Comparison of ENCODE assay signal across 8 mouse cellular contexts in genomic region chr17:26070136-26070535, GRCm38 (mm10). TPM values are rescaled to one million over a fixed set of nuclear protein-coding genes. Genes with fewer than 3 reads are reported as not detected.
DNase-seq lines count a peak whose midpoint lies in the region; ATAC-seq and TF ChIP-seq lines count a peak whose summit lies in the region.

No protein-coding gene starts in this region.

- H3K9me3 ChIP-seq in heart, embryonic 12.5 days (replicated peaks): no peaks in the 10 kb centered on the region
- H3K9me3 ChIP-seq in MEL (replicated peaks; ENCODE audit: insufficient read depth, low read length): no peaks in the 10 kb centered on the region
- H3K9me3 ChIP-seq in hindbrain, embryonic 11.5 days (ENCODE audit: control insufficient read depth, low read length): no peaks in the 10 kb centered on the region
- no peaks in the 10 kb centered on the region for H3K9me3 ChIP-seq in midbrain, embryonic 11.5 days (ENCODE audit: control insufficient read depth, low read length)

- TF ChIP-seq EP300 in MEL (IDR thresholded peaks at IDR 0.05; ENCODE audit: low read depth in 1 of 2, low read length in 2 of 2): 0 out of 4 replicates have a peak, but pooled peaks of 1 of the 2 experiments have one; percentile 2

- peak overlapping the region; percentile 69 for H3K4me3 ChIP-seq in heart, embryonic 12.5 days
- peak overlapping the region; percentile 66 to 68 for H3K4me3 ChIP-seq in MEL (ENCODE audit: control insufficient read depth in 1 of 2, insufficient read depth in 1 of 2, low read depth in 2 of 2, low read length in 2 of 2)
- H3K4me3 ChIP-seq in hindbrain, embryonic 11.5 days (ENCODE audit: low read depth, low read length): no peak overlapping the region
- peak overlapping the region; percentile 63; the same call in 1 of the 2 replicates for H3K4me3 ChIP-seq in midbrain, embryonic 11.5 days (ENCODE audit: low read depth, low read length)

- 0 out of 2 replicates have a peak overlapping the region, but pooled peaks have one; percentile 79 for H3K9ac ChIP-seq in heart, embryonic 12.5 days
- H3K9ac ChIP-seq in MEL (ENCODE audit: control insufficient read depth, low read depth, low read length, poor library complexity, severe bottlenecking): peak overlapping the region; percentile 59
- no peak overlapping the region for H3K9ac ChIP-seq in hindbrain, embryonic 11.5 days (ENCODE audit: low read depth, low read length)
- no peak overlapping the region; the same call in 1 of the 2 replicates for H3K9ac ChIP-seq in midbrain, embryonic 11.5 days (ENCODE audit: low read length)

- DNase-seq in heart, adult 8-10 months (ENCODE audit: low spot score): no peak
- no peak for DNase-seq in MEL (ENCODE audit: low read depth, low spot score)
- DNase-seq in hindbrain, embryonic 11.5 days (ENCODE audit: low spot score): no peak
- DNase-seq in midbrain, embryonic 11.5 days (ENCODE audit: low spot score, missing footprints): no peak
- no peak for DNase-seq in ovary, postnatal 14 days (ENCODE audit: low spot score)
- no peak for DNase-seq in layer of hippocampus, adult 8-10 months (ENCODE audit: low spot score in 2 of 2)
- no peak for DNase-seq in cerebellum, postnatal 25 days

- WGBS in heart, embryonic 12.5 days: 29% methylated on average over 6 of the region's 6 CpGs
- 52% methylated on average over 6 of the region's 6 CpGs for WGBS in hindbrain, embryonic 11.5 days
- 40% methylated on average over 6 of the region's 6 CpGs for WGBS in midbrain, embryonic 11.5 days

- no peak for TF ChIP-seq RAD21 in MEL (IDR thresholded peaks at IDR 0.05; ENCODE audit: low read depth, low read length)

- no peak for TF ChIP-seq CTCF in MEL (IDR thresholded peaks at IDR 0.05 in 2 of 3, conservative IDR thresholded peaks at IDR 0.05 in 1 of 3; ENCODE audit: control insufficient read depth in 1 of 3, insufficient read depth in 1 of 3, low read depth in 2 of 3, low read length in 3 of 3, poor library complexity in 1 of 3, severe bottlenecking in 1 of 3)

- peaks cover 37% of the 10 kb centered on the region for H3K4me1 ChIP-seq in heart, embryonic 12.5 days (replicated peaks)
- H3K4me1 ChIP-seq in MEL (ENCODE audit: control insufficient read depth in 1 of 2, insufficient read depth in 2 of 2, low read length in 2 of 2): peaks cover 6 to 35% of the 10 kb centered on the region in 2 experiments
- peaks cover 6% of the 10 kb centered on the region; the same call in 1 of the 2 replicates for H3K4me1 ChIP-seq in hindbrain, embryonic 11.5 days (replicated peaks; ENCODE audit: control insufficient read depth, insufficient read depth, low read length)
- H3K4me1 ChIP-seq in midbrain, embryonic 11.5 days (ENCODE audit: control insufficient read depth, insufficient read depth, low read length): peaks cover 32% of the 10 kb centered on the region

- no peak overlapping the region for H3K27ac ChIP-seq in heart, embryonic 12.5 days (ENCODE audit: poor library complexity, severe bottlenecking)
- H3K27ac ChIP-seq in MEL (ENCODE audit: control insufficient read depth, low read depth, low read length): peak overlapping the region; percentile 20
- no peak overlapping the region for H3K27ac ChIP-seq in hindbrain, embryonic 11.5 days (ENCODE audit: low read depth, low read length)
- no peak overlapping the region for H3K27ac ChIP-seq in midbrain, embryonic 11.5 days (ENCODE audit: low read depth, low read length)

- no peak for ATAC-seq in heart, embryonic 12.5 days (ENCODE audit: insufficient number of reproducible peaks, low FRiP score)
- no peak for ATAC-seq in hindbrain, embryonic 11.5 days (ENCODE audit: low FRiP score)
- no peak for ATAC-seq in midbrain, embryonic 11.5 days (ENCODE audit: low FRiP score)

- TF ChIP-seq POLR2A in MEL (IDR thresholded peaks at IDR 0.05; ENCODE audit: control insufficient read depth in 1 of 2, insufficient read depth in 1 of 2, low read depth in 1 of 2, low read length in 2 of 2, poor library complexity in 1 of 2): no peak

- peaks cover 6% of the 10 kb centered on the region; the same call in 1 of the 2 replicates for H3K27me3 ChIP-seq in heart, embryonic 12.5 days (replicated peaks)
- H3K27me3 ChIP-seq in MEL (ENCODE audit: control insufficient read depth in 1 of 2, insufficient read depth in 2 of 2, low read length in 2 of 2): no peaks in the 10 kb centered on the region
- H3K27me3 ChIP-seq in hindbrain, embryonic 11.5 days (ENCODE audit: control insufficient read depth, insufficient read depth, low read length): peaks cover 8% of the 10 kb centered on the region; the same call in 1 of the 2 replicates
- H3K27me3 ChIP-seq in midbrain, embryonic 11.5 days (ENCODE audit: control insufficient read depth, insufficient read depth, low read length): peaks cover 3% of the 10 kb centered on the region; the same call in 1 of the 2 replicates

- peak overlapping the region; percentile 94 for H3K4me2 ChIP-seq in heart, embryonic 12.5 days
- H3K4me2 ChIP-seq in hindbrain, embryonic 11.5 days (replicated peaks; ENCODE audit: low read depth, low read length): peak overlapping the region; percentile 94; the same call in 1 of the 2 replicates
- H3K4me2 ChIP-seq in midbrain, embryonic 11.5 days: peak overlapping the region; percentile 99

- peaks cover 22% of the 10 kb centered on the region for H3K79me2 ChIP-seq in MEL (ENCODE audit: control insufficient read depth, insufficient read depth, low read length, poor library complexity)

- H3K36me3 ChIP-seq in heart, embryonic 12.5 days: peaks cover 3% of the 10 kb centered on the region; the same call in 1 of the 2 replicates
- H3K36me3 ChIP-seq in MEL (ENCODE audit: control insufficient read depth in 1 of 2, insufficient read depth in 2 of 2, low read length in 2 of 2): peaks cover 0 to 20% of the 10 kb centered on the region in 2 experiments; a peak in 3 of 4 replicates
- no peaks in the 10 kb centered on the region for H3K36me3 ChIP-seq in hindbrain, embryonic 11.5 days (ENCODE audit: control insufficient read depth, insufficient read depth, low read length)
- no peaks in the 10 kb centered on the region for H3K36me3 ChIP-seq in midbrain, embryonic 11.5 days (ENCODE audit: control insufficient read depth, insufficient read depth, low read length)

TF ChIP-seq in MEL, 35 proteins besides CTCF, POLR2A, EP300 and RAD21 (continues in another document):
- TF ChIP-seq E2F4 (IDR thresholded peaks at IDR 0.05; ENCODE audit: borderline replicate concordance, low read depth, low read length): no peak
- no peak for TF ChIP-seq TAL1 (IDR thresholded peaks at IDR 0.05; ENCODE audit: low read length)

RNA-seq across cellular contexts. Expression of gene Rab11fip3, which starts 0.8 kb away (rescaled TPM):
- 15.4 and 15.5 TPM in 2 replicates for polyA plus RNA-seq in heart, embryonic 12.5 days (2016; fragmentation: Nextera tagmentation; extraction: Ambion mirVana)
- 10 to 100 TPM; 30.0 to 33.6 (median 32.2) TPM for total RNA-seq in heart, adult 8-10 months (2022)
- total RNA-seq in MEL (2012; rRNA removed): 3.1 and 3.2 TPM in 2 replicates
- 10 to 100 TPM in 1 of 2 experiments, not detected in 1; 18.9 TPM for polyA plus RNA-seq in MEL (2012; ENCODE audit: insufficient read depth in 1 of 2, insufficient read length in 2 of 2, low read depth in 1 of 2, low replicate concordance in 2 of 2, missing spikeins in 1 of 2)
- polyA plus RNA-seq in hindbrain, embryonic 11.5 days (2014; fragmentation: Nextera tagmentation; extraction: Ambion mirVana): 19.6 and 20.4 TPM in 2 replicates
- 18.1 and 18.2 TPM in 2 replicates for polyA plus RNA-seq in midbrain, embryonic 11.5 days (2014; fragmentation: Nextera tagmentation; extraction: Ambion mirVana)
- 100 to 1,000 TPM in 3 of 4 experiments, 10 to 100 TPM in 1; 96.5 to 113 (median 102) TPM for total RNA-seq in layer of hippocampus, adult 8-10 months (2022)

RNA-seq across cellular contexts. Expression of gene Decr2, which starts 20.0 kb away (rescaled TPM):
- 33.4 and 37.1 TPM in 2 replicates for polyA plus RNA-seq in heart, embryonic 12.5 days (2016; fragmentation: Nextera tagmentation; extraction: Ambion mirVana)
- total RNA-seq in heart, adult 8-10 months (2022): 10 to 100 TPM; 10.2 to 11.2 (median 11.0) TPM
- 6.5 TPM in 2 replicates for total RNA-seq in MEL (2012; rRNA removed)
- polyA plus RNA-seq in MEL (2012; ENCODE audit: insufficient read depth in 1 of 2, insufficient read length in 2 of 2, low read depth in 1 of 2, low replicate concordance in 2 of 2, missing spikeins in 1 of 2): 10 to 100 TPM in 1 of 2 experiments, not detected in 1; 11.3 TPM
- 20.4 and 24.7 TPM in 2 replicates for polyA plus RNA-seq in hindbrain, embryonic 11.5 days (2014; fragmentation: Nextera tagmentation; extraction: Ambion mirVana)
- polyA plus RNA-seq in midbrain, embryonic 11.5 days (2014; fragmentation: Nextera tagmentation; extraction: Ambion mirVana): 17.0 and 18.1 TPM in 2 replicates
- 10 to 100 TPM; 27.6 to 31.2 (median 29.7) TPM for total RNA-seq in layer of hippocampus, adult 8-10 months (2022)

RNA-seq across cellular contexts. Expression of gene Nme4, which starts 25.3 kb away (rescaled TPM):
- 65.9 and 69.0 TPM in 2 replicates for polyA plus RNA-seq in heart, embryonic 12.5 days (2016; fragmentation: Nextera tagmentation; extraction: Ambion mirVana)
- total RNA-seq in heart, adult 8-10 months (2022): 1 to 10 TPM; 5.0 to 7.6 (median 5.9) TPM
- total RNA-seq in MEL (2012; rRNA removed): 89.1 and 115 TPM in 2 replicates
- polyA plus RNA-seq in MEL (2012; ENCODE audit: insufficient read depth in 1 of 2, insufficient read length in 2 of 2, low read depth in 1 of 2, low replicate concordance in 2 of 2, missing spikeins in 1 of 2): 100 to 1,000 TPM; 125 to 430 TPM
- polyA plus RNA-seq in hindbrain, embryonic 11.5 days (2014; fragmentation: Nextera tagmentation; extraction: Ambion mirVana): 60.3 and 62.6 TPM in 2 replicates
- polyA plus RNA-seq in midbrain, embryonic 11.5 days (2014; fragmentation: Nextera tagmentation; extraction: Ambion mirVana): 51.5 and 57.7 TPM in 2 replicates
- total RNA-seq in layer of hippocampus, adult 8-10 months (2022): 1 to 10 TPM; 5.1 to 6.3 (median 5.4) TPM

RNA-seq across cellular contexts. Expression of gene Tmem8, which starts 43.0 kb away (rescaled TPM):
- 1.2 TPM in 2 replicates for polyA plus RNA-seq in heart, embryonic 12.5 days (2016; fragmentation: Nextera tagmentation; extraction: Ambion mirVana)
- total RNA-seq in heart, adult 8-10 months (2022): 1 to 10 TPM; 6.0 to 7.0 (median 6.2) TPM
- total RNA-seq in MEL (2012; rRNA removed): 4.4 and 4.7 TPM in 2 replicates
- polyA plus RNA-seq in MEL (2012; ENCODE audit: insufficient read depth in 1 of 2, insufficient read length in 2 of 2, low read depth in 1 of 2, low replicate concordance in 2 of 2, missing spikeins in 1 of 2): 10 to 100 TPM in 1 of 2 experiments, not detected in 1; 16.7 TPM
- 1.0 and 1.1 TPM in 2 replicates for polyA plus RNA-seq in hindbrain, embryonic 11.5 days (2014; fragmentation: Nextera tagmentation; extraction: Ambion mirVana)
- polyA plus RNA-seq in midbrain, embryonic 11.5 days (2014; fragmentation: Nextera tagmentation; extraction: Ambion mirVana): 1.1 and 1.3 TPM in 2 replicates
- 10 to 100 TPM; 13.8 to 16.2 (median 15.5) TPM for total RNA-seq in layer of hippocampus, adult 8-10 months (2022)

RNA-seq across cellular contexts. Expression of gene Mrpl28, which starts 53.2 kb away (rescaled TPM):
- polyA plus RNA-seq in heart, embryonic 12.5 days (2016; fragmentation: Nextera tagmentation; extraction: Ambion mirVana): 199 and 201 TPM in 2 replicates
- total RNA-seq in heart, adult 8-10 months (2022): 100 to 1,000 TPM; 160 to 201 (median 177) TPM
- total RNA-seq in MEL (2012; rRNA removed): 164 and 165 TPM in 2 replicates
- 100 to 1,000 TPM; 148 to 174 TPM for polyA plus RNA-seq in MEL (2012; ENCODE audit: insufficient read depth in 1 of 2, insufficient read length in 2 of 2, low read depth in 1 of 2, low replicate concordance in 2 of 2, missing spikeins in 1 of 2)
- polyA plus RNA-seq in hindbrain, embryonic 11.5 days (2014; fragmentation: Nextera tagmentation; extraction: Ambion mirVana): 244 TPM in 2 replicates
- polyA plus RNA-seq in midbrain, embryonic 11.5 days (2014; fragmentation: Nextera tagmentation; extraction: Ambion mirVana): 256 and 275 TPM in 2 replicates
- 10 to 100 TPM; 58.1 to 71.4 (median 62.0) TPM for total RNA-seq in layer of hippocampus, adult 8-10 months (2022)

Comparison
In these comparisons a context has a peak if more than half of its experiments do, and no peak if none do; other contexts are left out.
1. H3K9ac ChIP-seq: peak in heart, embryonic 12.5 days (single experiment) and MEL (single experiment); none in hindbrain, embryonic 11.5 days (single experiment) and midbrain, embryonic 11.5 days (single experiment).
2. Peak in every context shown above with its lines, with median percentiles within 50 percentile points of each other: H3K4me2 ChIP-seq.